Mouse (Mus musculus) midbrain, embryonic 10.5 days (tissue): ENCODE results near the gene Gm20890. TPM values are rescaled to one million over a fixed set of nuclear protein-coding genes. Genes with fewer than 3 reads are reported as not detected.
"Not testable (repeated sequence)": the region's sequence is repeated elsewhere in the genome, so short reads cannot be mapped to it uniquely, and the experiment has no call there.

ENCODE experiments used
- DNase-seq: peaks from one replicate; pipeline ENCODE4 v3.0.0-alpha.2; 2017; ENCODE audit warnings: low spot score
- H3K27ac ChIP-seq: fragments of 300-500 bp; sonication (generic); replicated peaks from 2 replicates; pipeline ENCODE4 v1.5.1; 2016; ENCODE audit warnings: mild to moderate bottlenecking
- H3K27me3 ChIP-seq: fragments of 300-500 bp; sonication (generic); 2 replicates; pipeline ENCODE4 v1.6.1; 2016; ENCODE audit warnings: low read depth, mild to moderate bottlenecking; ENCODE audit not compliant: poor library complexity, severe bottlenecking
- H3K36me3 ChIP-seq: fragments of 300-500 bp; sonication (generic); 2 replicates; pipeline ENCODE4 v1.6.1; 2016; ENCODE audit warnings: mild to moderate bottlenecking, moderate library complexity
- H3K4me1 ChIP-seq: fragments of 300-500 bp; sonication (generic); 2 replicates; pipeline ENCODE4 v1.6.1; 2016
- H3K4me3 ChIP-seq: fragments of 300-500 bp; sonication (generic); 2 replicates; pipeline ENCODE4 v1.5.1; 2016; ENCODE audit warnings: mild to moderate bottlenecking, moderate library complexity
- H3K9me3 ChIP-seq: fragments of 300-500 bp; sonication (generic); replicated peaks from 2 replicates; pipeline ENCODE4 v1.6.1; 2016; ENCODE audit warnings: mild to moderate bottlenecking
- WGBS: fragments of 180-500 bp; shearing (Covaris S2); methylation state at CpG from one replicate; pipeline ENCODE4 v1.1.7; 2016; 5-methylcytosine and 5-hydroxymethylcytosine counted together
- polyA plus RNA-seq: library from polyadenylated mRNA; unstranded; fragments of >200 nt; fragmentation: Nextera tagmentation; extraction: Ambion mirVana; gene quantifications from 2 replicates; pipeline ENCODE4 v1.2.1, GENCODE M21; 2016

Gene Gm20890
- not detected in 2 replicates for polyA plus RNA-seq

- DNase-seq, H3K36me3 ChIP-seq, H3K27me3 ChIP-seq, H3K9me3 ChIP-seq, H3K4me1 ChIP-seq, H3K4me3 ChIP-seq, H3K27ac ChIP-seq: not testable (repeated sequence)
- WGBS: no CpG with 5 or more reads among the region's 5 CpGs
Measured at GRCm38 (mm10) chrY:26776699-26777098, at the start of gene Gm20890. Gene Gm20890, minus strand, starts transcription at chrY:26776799.
